Mouse (Mus musculus) right cerebral cortex, adult 18-20 months (tissue): ENCODE data around the gene Zdhhc1.

Experiments used
- DNase-seq: peaks from one replicate; pipeline ENCODE4 v3.0.0; 2022; ENCODE audit warnings: mixed read lengths

Gene Zdhhc1

GRCm38 (mm10) chr8:105496439-105497180, at the start of gene Zdhhc1:
Zdhhc1 (minus strand) TSS chr8:105496902.
- peak; percentile 91 for DNase-seq

DNA sequence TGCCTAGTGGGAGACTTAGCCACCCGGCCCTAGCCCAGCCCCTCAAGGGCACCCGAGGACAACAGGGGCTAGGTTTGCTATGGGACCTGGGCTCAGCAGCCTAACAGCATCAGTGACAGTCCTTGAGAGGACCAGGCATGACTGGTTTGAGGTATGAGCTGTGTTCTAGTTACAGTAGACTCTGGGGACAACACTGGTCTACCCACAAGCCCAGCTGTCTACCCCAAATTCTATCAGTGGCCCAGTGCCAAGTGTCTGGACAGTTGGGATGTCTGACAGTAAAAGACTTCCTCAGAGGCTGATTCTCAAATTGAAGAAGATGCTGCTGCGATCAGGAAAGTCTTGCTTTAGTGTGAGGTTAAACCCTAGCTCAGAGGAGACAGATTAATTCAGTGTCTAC, 48.5 kb upstream of the Zdhhc1 start:
- DNase-seq, result peak; percentile 44

GRCm38 (mm10) chr8:105544544-105545205, 48.0 kb upstream of the Zdhhc1 start:
- DNase-seq, result no peak

GRCm38 (mm10) chr8:105543703-105544102, 47.0 kb upstream of the Zdhhc1 start:
- no peak for DNase-seq

GRCm38 (mm10) chr8:105542808-105543207, 46.1 kb upstream of the Zdhhc1 start:
- no peak for DNase-seq

- DNase-seq, result no peak
These were observed 45.4 kb upstream of the Zdhhc1 start for GRCm38 (mm10) chr8:105542032-105542656.

DNA sequence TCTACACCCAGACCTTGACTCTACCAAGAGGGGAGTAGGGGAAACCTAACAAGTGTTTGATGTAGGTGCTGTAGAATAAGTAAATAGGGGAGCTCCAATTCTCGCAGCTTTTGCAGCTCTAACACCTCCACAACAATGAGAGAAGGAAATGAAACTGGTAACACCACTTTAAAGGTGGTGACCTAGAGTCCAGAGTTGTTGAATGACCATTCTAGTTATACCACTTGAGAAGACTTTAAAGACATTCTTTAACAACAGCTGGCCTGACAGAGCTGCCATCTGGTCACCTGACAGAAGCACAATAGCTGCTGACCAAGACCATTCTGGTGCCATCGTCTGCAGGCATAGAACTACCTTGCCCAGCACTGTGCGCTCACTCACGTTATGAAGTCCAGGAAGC, 42.2 kb upstream of the Zdhhc1 start:
- no peak for DNase-seq

DNA sequence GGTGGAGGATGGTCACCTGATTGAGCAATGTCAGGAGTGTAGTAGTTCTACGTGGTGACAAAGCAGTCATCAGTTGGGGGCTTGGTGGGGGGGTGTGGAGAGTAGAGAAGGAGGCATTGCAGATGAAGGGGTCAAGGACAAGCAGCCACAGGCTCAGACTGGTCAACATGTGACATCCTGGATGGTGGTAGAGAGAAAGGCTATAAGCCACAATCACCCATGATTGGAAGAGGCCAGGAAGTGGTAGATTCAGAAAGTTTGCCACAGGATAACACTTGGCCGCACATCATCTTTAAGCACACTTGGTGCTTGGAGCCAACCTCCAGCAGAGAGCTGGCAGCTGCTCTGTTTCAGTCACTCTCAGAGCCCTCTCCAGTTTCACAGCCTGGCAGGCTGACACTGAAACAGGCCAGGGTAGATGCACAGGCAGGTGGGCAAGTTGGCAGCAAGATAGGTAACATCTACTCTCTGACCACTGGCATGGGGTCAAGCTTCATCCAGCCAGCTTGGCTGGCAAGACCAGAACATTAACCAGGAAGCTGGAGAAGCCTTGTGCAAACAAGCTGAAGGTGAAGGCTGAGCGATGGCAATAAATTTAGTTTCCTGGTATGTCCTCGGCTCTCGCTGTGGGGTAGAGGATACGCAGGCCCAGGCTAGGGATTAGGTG, 40.4 kb upstream of the Zdhhc1 start:
- no peak for DNase-seq

GRCm38 (mm10) chr8:105536546-105536945, 39.8 kb upstream of the Zdhhc1 start:
- DNase-seq, result peak; percentile 73

DNA sequence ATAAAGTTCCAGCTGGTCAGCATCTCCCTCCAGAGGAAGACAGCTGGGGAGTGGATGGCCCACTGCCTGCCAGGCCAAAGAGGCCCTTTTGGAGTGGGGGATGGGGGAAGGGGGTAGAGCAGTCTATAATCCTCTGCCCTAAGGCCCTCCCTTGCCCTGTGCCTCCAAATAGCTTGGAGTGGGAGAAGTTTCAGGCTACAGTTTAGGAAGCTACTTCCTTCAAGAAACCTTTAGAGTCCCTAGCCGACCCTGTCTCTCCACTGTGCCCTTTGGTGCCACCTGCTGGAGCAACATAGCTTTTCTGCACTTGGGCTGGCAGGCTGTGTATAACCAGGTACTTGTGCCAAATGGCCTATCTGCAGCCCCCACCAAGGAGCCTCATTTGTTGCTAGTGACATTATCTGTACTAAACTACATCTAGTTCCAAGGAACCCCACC, 37.2 kb upstream of the Zdhhc1 start:
- no peak for DNase-seq

DNA sequence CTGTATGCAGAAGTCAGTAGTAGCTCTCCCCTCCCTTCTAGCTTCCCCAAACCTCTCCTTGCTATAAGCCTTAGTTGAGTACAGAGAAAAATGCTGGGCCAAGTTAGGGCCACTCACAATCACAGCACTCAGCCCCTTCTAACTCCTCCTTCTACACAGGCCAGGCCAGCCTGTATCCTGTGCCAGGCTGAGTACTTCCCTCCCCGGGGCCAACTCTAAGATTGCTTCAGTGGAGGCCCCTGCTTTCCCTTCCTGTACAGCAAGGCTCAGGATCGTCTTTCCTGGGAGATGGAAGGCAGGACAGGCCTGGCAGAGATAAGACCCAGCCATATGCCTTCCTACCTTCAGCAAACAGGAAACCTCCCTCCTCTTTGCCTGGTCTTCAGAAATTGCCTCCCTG, 36.7 kb upstream of the Zdhhc1 start:
- DNase-seq, result no peak

- no peak for DNase-seq
These were observed 35.1 kb upstream of the Zdhhc1 start for GRCm38 (mm10) chr8:105531774-105532173.

GRCm38 (mm10) chr8:105529271-105529670, 32.6 kb upstream of the Zdhhc1 start:
- no peak for DNase-seq

- DNase-seq, result no peak
These were observed 31.5 kb upstream of the Zdhhc1 start for GRCm38 (mm10) chr8:105528206-105528605.

GRCm38 (mm10) chr8:105527110-105527509, 30.4 kb upstream of the Zdhhc1 start:
- DNase-seq, result no peak

- no peak for DNase-seq
These were observed 26.2 kb upstream of the Zdhhc1 start for GRCm38 (mm10) chr8:105522890-105523289.

DNA sequence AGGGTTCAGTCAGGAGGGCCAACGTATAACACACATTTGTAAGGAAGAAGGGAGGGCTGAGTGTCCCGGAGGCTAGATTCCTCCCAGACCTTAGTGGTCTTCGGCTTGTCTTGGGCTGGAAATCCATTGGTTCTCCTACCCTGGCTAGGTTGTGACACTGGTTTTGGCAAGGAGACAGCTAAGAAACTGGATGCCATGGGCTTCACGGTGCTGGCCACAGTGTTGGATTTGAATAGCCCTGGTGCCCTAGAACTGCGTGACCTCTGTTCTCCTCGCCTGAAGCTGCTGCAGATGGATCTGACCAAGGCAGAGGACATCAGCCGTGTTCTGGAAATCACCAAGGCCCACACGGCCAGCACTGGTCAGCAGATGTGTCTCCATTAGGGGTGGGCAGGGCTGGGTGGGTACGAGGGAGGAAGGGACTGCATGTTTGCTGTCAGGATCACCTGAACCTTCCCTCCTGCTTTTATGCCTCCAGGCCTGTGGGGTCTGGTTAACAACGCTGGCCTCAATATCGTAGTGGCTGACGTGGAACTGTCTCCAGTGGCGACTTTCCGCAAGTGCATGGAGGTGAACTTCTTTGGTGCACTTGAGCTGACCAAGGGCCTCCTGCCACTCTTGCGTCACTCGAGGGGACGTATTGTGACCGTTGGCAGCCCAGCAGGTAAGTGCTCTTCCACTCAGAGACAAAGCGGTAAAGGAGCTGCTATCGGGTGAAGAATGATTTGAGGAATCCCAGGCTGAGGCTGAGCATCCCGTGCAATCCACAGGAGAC, 25.5 kb upstream of the Zdhhc1 start:
- DNase-seq, result no peak

GRCm38 (mm10) chr8:105521061-105521460, 24.4 kb upstream of the Zdhhc1 start:
- DNase-seq, result no peak

GRCm38 (mm10) chr8:105520521-105520920, 23.8 kb upstream of the Zdhhc1 start:
- no peak for DNase-seq

- no peak for DNase-seq
These were observed 22.9 kb upstream of the Zdhhc1 start for GRCm38 (mm10) chr8:105519591-105519990.

- peak; percentile 53 for DNase-seq
These were observed 22.0 kb upstream of the Zdhhc1 start, which contains the start of gene Hsd11b2 for GRCm38 (mm10) chr8:105518436-105519313. Hsd11b2 (plus strand) TSS chr8:105518755.
